Mouse (Mus musculus) embryonic fibroblast, embryonic 13.5 days (primary cell): ENCODE results near the gene Nexn. TPM values are rescaled to one million over a fixed set of nuclear protein-coding genes. Genes with fewer than 3 reads are reported as not detected.
A peak's percentile ranks its signal among the peaks of the same experiment; 100 is the strongest.
"Not testable (repeated sequence)": the region's sequence is repeated elsewhere in the genome, so short reads cannot be mapped to it uniquely, and the experiment has no call there.

Source experiments
- H3K27ac ChIP-seq: 2 replicates; pipeline ENCODE4 v1.5.1; 2012; ENCODE audit warnings: low read length, control low read depth, inconsistent platforms; ENCODE audit not compliant: insufficient read depth
- H3K4me1 ChIP-seq: 2 replicates; pipeline ENCODE4 v1.6.1; 2011; ENCODE audit warnings: low read length; ENCODE audit not compliant: control insufficient read depth, insufficient read depth
- H3K4me3 ChIP-seq: 2 replicates; pipeline ENCODE4 v1.5.1; 2011; ENCODE audit warnings: mild to moderate bottlenecking, control low read depth, low read length; ENCODE audit not compliant: insufficient read depth
- CTCF ChIP-seq: IDR thresholded peaks from 2 replicates; pipeline ENCODE4 v1.5.1; 2011; ENCODE audit warnings: mild to moderate bottlenecking, control low read depth, low read length, moderate library complexity, borderline replicate concordance; ENCODE audit not compliant: insufficient read depth
- POLR2A ChIP-seq: IDR thresholded peaks from 2 replicates; pipeline ENCODE4 v1.6.1; 2011; ENCODE audit warnings: low read depth, mild to moderate bottlenecking, control low read depth, low read length, moderate library complexity
- polyA plus RNA-seq: library from polyadenylated mRNA; stranded (reverse); fragments of >200 nt; gene quantifications from 2 replicates; pipeline ENCODE4 v1.2.4, GENCODE M21; 2011; ENCODE audit warnings: low read depth; ENCODE audit not compliant: missing spikeins, insufficient read length

The Nexn gene
- polyA plus RNA-seq, 1 experiment = 144 TPM

GRCm38 (mm10) chr3:152204577-152204976 lies 61.6 kb downstream of the Nexn start:
- Histone ChIP-seq H3K4me1 (peaks cover 6% of the 10 kb centered on the region; the same call in 1 of the 2 replicates), H3K4me3 (no peak overlapping the region), H3K27ac (no peak overlapping the region)
- TF ChIP-seq CTCF (no peak), POLR2A (no peak)

GRCm38 (mm10) chr3:152203996-152204395 lies 62.2 kb downstream of the Nexn start:
- Histone ChIP-seq H3K27ac (no peak overlapping the region), H3K4me3 (no peak overlapping the region), H3K4me1 (peaks cover 6% of the 10 kb centered on the region; the same call in 1 of the 2 replicates)
- TF ChIP-seq POLR2A = no peak
- TF ChIP-seq CTCF = no peak

GRCm38 (mm10) chr3:152203411-152203810 lies 62.7 kb downstream of the Nexn start:
- H3K4me3 ChIP-seq = no peak overlapping the region
- peaks cover 4% of the 10 kb centered on the region; the same call in 1 of the 2 replicates for H3K4me1 ChIP-seq
- no peak overlapping the region for H3K27ac ChIP-seq
- TF ChIP-seq CTCF = no peak
- no peak for TF ChIP-seq POLR2A

GRCm38 (mm10) chr3:152202942-152203341 lies 63.2 kb downstream of the Nexn start:
- Histone ChIP-seq H3K4me1 (peaks cover 3% of the 10 kb centered on the region; the same call in 1 of the 2 replicates), H3K27ac (no peak overlapping the region), H3K4me3 (no peak overlapping the region)
- no peak for TF ChIP-seq CTCF
- TF ChIP-seq POLR2A = no peak

- no peak overlapping the region for H3K27ac ChIP-seq
- no peaks in the 10 kb centered on the region for H3K4me1 ChIP-seq
- TF ChIP-seq POLR2A (no peak), CTCF (no peak)
- no peak overlapping the region for H3K4me3 ChIP-seq
Measured at GRCm38 (mm10) chr3:152201651-152202050, 64.5 kb downstream of the Nexn start.

- TF ChIP-seq POLR2A (no peak), CTCF (no peak)
- no peak overlapping the region for H3K27ac ChIP-seq
- no peaks in the 10 kb centered on the region for H3K4me1 ChIP-seq
- H3K4me3 ChIP-seq = no peak overlapping the region
Measured at GRCm38 (mm10) chr3:152201181-152201580, 65.0 kb downstream of the Nexn start.

GRCm38 (mm10) chr3:152199125-152199524 lies 67.0 kb downstream of the Nexn start:
- Histone ChIP-seq H3K4me3 (no peak overlapping the region), H3K4me1 (no peaks in the 10 kb centered on the region), H3K27ac (no peak overlapping the region)
- TF ChIP-seq CTCF = no peak
- no peak for TF ChIP-seq POLR2A

- not testable (repeated sequence) for H3K4me1 ChIP-seq, H3K27ac ChIP-seq, H3K4me3 ChIP-seq
Measured at GRCm38 (mm10) chr3:152197246-152197645, 68.9 kb downstream of the Nexn start.

GRCm38 (mm10) chr3:152193635-152194097 lies 72.5 kb downstream of the Nexn start:
- Histone ChIP-seq H3K27ac (peak overlapping the region; percentile 82), H3K4me1 (peaks cover 2% of the 10 kb centered on the region; the same call in 1 of the 2 replicates), H3K4me3 (peak overlapping the region; percentile 76)
- TF ChIP-seq CTCF = no peak
- TF ChIP-seq POLR2A = peak; percentile 99

GRCm38 (mm10) chr3:152193177-152193576 lies 73.0 kb downstream of the Nexn start:
- Histone ChIP-seq H3K4me1 (peaks cover 2% of the 10 kb centered on the region; the same call in 1 of the 2 replicates), H3K4me3 (peak overlapping the region; percentile 76), H3K27ac (peak overlapping the region; percentile 82)
- TF ChIP-seq CTCF = no peak
- TF ChIP-seq POLR2A = no peak

GRCm38 (mm10) chr3:152192238-152192931 lies 73.8 kb downstream of the Nexn start:
- no peak for TF ChIP-seq CTCF
- 0 out of 2 replicates have a peak, but pooled peaks have one; percentile 36 for TF ChIP-seq POLR2A
- Histone ChIP-seq H3K27ac (peak overlapping the region; percentile 100), H3K4me1 (peaks cover 2% of the 10 kb centered on the region; the same call in 1 of the 2 replicates), H3K4me3 (peak overlapping the region; percentile 100)
